In the genomic region with DNA sequence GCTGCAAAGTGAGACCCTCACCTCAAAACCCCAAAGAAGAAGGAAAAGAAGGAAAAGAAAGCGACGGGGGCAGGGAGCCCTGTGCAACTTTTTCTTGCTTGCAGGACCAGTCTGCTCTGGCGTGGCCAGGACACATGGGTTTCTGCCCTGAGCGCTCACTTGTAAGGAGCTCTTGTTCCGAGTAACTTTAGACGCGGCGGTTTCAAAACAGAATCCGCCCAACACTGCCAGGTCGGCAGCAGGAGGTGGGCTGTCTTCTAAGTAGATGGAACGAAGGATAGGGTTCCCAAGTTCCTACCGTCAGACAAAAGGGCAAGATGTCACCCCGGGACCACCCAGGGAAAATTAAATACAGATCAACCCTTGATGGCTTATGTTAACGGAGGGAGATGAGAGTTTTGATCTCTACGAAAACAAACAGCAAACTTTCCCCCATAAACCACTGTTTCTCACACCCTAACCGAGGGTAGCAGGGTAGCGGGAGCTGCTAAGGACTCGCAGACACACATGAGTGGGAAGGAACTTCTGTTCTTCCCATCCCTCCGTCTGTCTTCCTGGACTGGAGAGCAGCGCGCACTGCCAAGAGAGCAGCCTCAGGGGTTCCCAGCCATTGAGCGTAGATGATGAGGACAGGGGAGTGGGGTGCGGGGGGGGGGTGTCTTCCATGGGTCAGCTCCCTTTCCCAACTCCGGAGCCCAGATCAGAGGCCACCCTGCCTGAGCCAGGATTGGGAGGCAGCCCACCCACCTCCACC, we compare ENCODE assay signal across 8 mouse cellular contexts. TPM values are rescaled to one million over a fixed set of nuclear protein-coding genes. Genes with fewer than 3 reads are reported as not detected.
DNase-seq lines count a peak whose midpoint lies in the region; ATAC-seq and TF ChIP-seq lines count a peak whose summit lies in the region.

No protein-coding gene starts in this region.

- TF ChIP-seq CTCF in ES-Bruce4 (IDR thresholded peaks at IDR 0.05; ENCODE audit: low read depth, low read length): no peak

- H3K4me2 ChIP-seq in heart, embryonic 12.5 days: peak overlapping the region; percentile 71
- H3K4me2 ChIP-seq in neural tube, embryonic 15.5 days: peak overlapping the region; percentile 36

- H3K4me3 ChIP-seq in heart, embryonic 12.5 days: peak overlapping the region; percentile 30
- peak overlapping the region; percentile 12; the same call in 1 of the 2 replicates for H3K4me3 ChIP-seq in ES-Bruce4 (ENCODE audit: low read depth, low read length)
- H3K4me3 ChIP-seq in embryonic facial prominence, embryonic 10.5 days: peak overlapping the region; percentile 41
- H3K4me3 ChIP-seq in neural tube, embryonic 15.5 days (replicated peaks): no peak overlapping the region

- WGBS in heart, embryonic 12.5 days: 24% methylated on average over 24 of the region's 24 CpGs
- 18% methylated on average over 24 of the region's 24 CpGs for WGBS in embryonic facial prominence, embryonic 10.5 days
- WGBS in neural tube, embryonic 15.5 days: 53% methylated on average over 24 of the region's 24 CpGs

- no peak for TF ChIP-seq EP300 in ES-Bruce4 (IDR thresholded peaks at IDR 0.05; ENCODE audit: insufficient read depth, low read depth, low read length)

- H3K27me3 ChIP-seq in heart, embryonic 12.5 days (replicated peaks): 0 out of 2 replicates have a peak, but pooled peaks cover 3% of the 10 kb centered on the region
- H3K27me3 ChIP-seq in ES-Bruce4 (ENCODE audit: control insufficient read depth, insufficient read depth, low read length, poor library complexity, severe bottlenecking): no peaks in the 10 kb centered on the region; the same call in 1 of the 2 replicates
- H3K27me3 ChIP-seq in embryonic facial prominence, embryonic 10.5 days (replicated peaks; ENCODE audit: low read depth, poor library complexity, severe bottlenecking): 0 out of 2 replicates have a peak, but pooled peaks cover 8% of the 10 kb centered on the region
- H3K27me3 ChIP-seq in neural tube, embryonic 15.5 days (replicated peaks): no peaks in the 10 kb centered on the region

- no peaks in the 10 kb centered on the region for H3K36me3 ChIP-seq in heart, embryonic 12.5 days
- H3K36me3 ChIP-seq in ES-Bruce4 (ENCODE audit: control insufficient read depth, insufficient read depth, low read length, poor library complexity, severe bottlenecking): no peaks in the 10 kb centered on the region
- no peaks in the 10 kb centered on the region for H3K36me3 ChIP-seq in embryonic facial prominence, embryonic 10.5 days (replicated peaks)
- H3K36me3 ChIP-seq in neural tube, embryonic 15.5 days: no peaks in the 10 kb centered on the region

- ATAC-seq in heart, embryonic 12.5 days (ENCODE audit: insufficient number of reproducible peaks, low FRiP score): no peak
- no peak for ATAC-seq in neural tube, embryonic 15.5 days (ENCODE audit: low FRiP score)
- no peak for ATAC-seq in erythroblast, adult 5-6 weeks (replicated peaks; ENCODE audit: low FRiP score, poor library complexity, severe bottlenecking)

- H3K9ac ChIP-seq in heart, embryonic 12.5 days: peak overlapping the region; percentile 63
- peak overlapping the region; percentile 10; the same call in 1 of the 2 replicates for H3K9ac ChIP-seq in ES-Bruce4 (ENCODE audit: low read depth, poor library complexity, severe bottlenecking)
- H3K9ac ChIP-seq in neural tube, embryonic 15.5 days (replicated peaks): no peak overlapping the region

- no peak overlapping the region for H3K27ac ChIP-seq in heart, embryonic 12.5 days (ENCODE audit: poor library complexity, severe bottlenecking)
- no peak overlapping the region for H3K27ac ChIP-seq in ES-Bruce4 (ENCODE audit: insufficient read depth, low read length)
- H3K27ac ChIP-seq in embryonic facial prominence, embryonic 10.5 days (replicated peaks): peak overlapping the region; percentile 75
- H3K27ac ChIP-seq in neural tube, embryonic 15.5 days (replicated peaks): no peak overlapping the region

- peaks cover 6% of the 10 kb centered on the region; the same call in 1 of the 2 replicates for H3K9me3 ChIP-seq in heart, embryonic 12.5 days (replicated peaks)
- H3K9me3 ChIP-seq in ES-Bruce4 (replicated peaks; ENCODE audit: control insufficient read depth, insufficient read depth, low read length, poor library complexity, severe bottlenecking): peaks cover 10% of the 10 kb centered on the region
- no peaks in the 10 kb centered on the region; the same call in 1 of the 2 replicates for H3K9me3 ChIP-seq in embryonic facial prominence, embryonic 10.5 days
- H3K9me3 ChIP-seq in neural tube, embryonic 15.5 days (replicated peaks): no peaks in the 10 kb centered on the region

- H3K4me1 ChIP-seq in heart, embryonic 12.5 days (replicated peaks): peaks cover 8% of the 10 kb centered on the region; the same call in 1 of the 2 replicates
- H3K4me1 ChIP-seq in ES-Bruce4 (ENCODE audit: control insufficient read depth, insufficient read depth, low read length): no peaks in the 10 kb centered on the region
- peaks cover 17% of the 10 kb centered on the region for H3K4me1 ChIP-seq in embryonic facial prominence, embryonic 10.5 days
- H3K4me1 ChIP-seq in neural tube, embryonic 15.5 days: no peaks in the 10 kb centered on the region; the same call in 1 of the 2 replicates

- DNase-seq in heart, adult 8-10 months (ENCODE audit: low spot score): no peak
- peak; percentile 78 for DNase-seq in embryonic facial prominence, embryonic 10.5 days (ENCODE audit: low spot score)
- DNase-seq in layer of hippocampus, adult 8-10 months (ENCODE audit: low spot score in 2 of 2): peak; percentile 26 to 38
- no peak for DNase-seq in spleen, adult 12 weeks (ENCODE audit: low spot score)

- TF ChIP-seq POLR2A in ES-Bruce4 (IDR thresholded peaks at IDR 0.05; ENCODE audit: insufficient read depth, low read length): no peak

RNA-seq across cellular contexts. Expression of a gene that starts 55.7 kb away (rescaled TPM):
- 52.6 and 54.2 TPM in 2 replicates for polyA plus RNA-seq in heart, embryonic 12.5 days (2016; fragmentation: Nextera tagmentation; extraction: Ambion mirVana)
- total RNA-seq in heart, adult 8-10 months (2022): 10 to 100 TPM; 18.1 to 24.4 (median 23.3) TPM
- polyA plus RNA-seq in ES-Bruce4 (2011; ENCODE audit: insufficient read depth, insufficient read length, low read depth, missing spikeins): 381 and 387 TPM in 2 replicates
- polyA plus RNA-seq in embryonic facial prominence, embryonic 10.5 days (2016; fragmentation: Nextera tagmentation; extraction: Ambion mirVana): 22.1 and 24.3 TPM in 2 replicates
- 10 to 100 TPM; 13.7 to 17.5 (median 14.1) TPM for total RNA-seq in layer of hippocampus, adult 8-10 months (2022)
- 52.2 and 57.1 TPM in 2 replicates for polyA plus RNA-seq in neural tube, embryonic 15.5 days (2015; fragmentation: Nextera tagmentation; extraction: Ambion mirVana)
- total RNA-seq in erythroblast, adult 5-6 weeks (2015; ENCODE audit: low replicate concordance): not detected in 2 replicates
- total RNA-seq in erythroblast, adult 5-6 weeks (2017; ENCODE audit: low replicate concordance): 0.14 TPM in 1 of 2 replicates, not detected in the other

Comparison
In these comparisons a context has a peak if more than half of its experiments do, and no peak if none do; other contexts are left out.
1. DNase-seq: peak in embryonic facial prominence, embryonic 10.5 days (single experiment) and layer of hippocampus, adult 8-10 months (2 of 2); none in heart, adult 8-10 months (single experiment) and spleen, adult 12 weeks (single experiment).